Mouse (Mus musculus) common myeloid progenitor, adult 5-6 weeks (primary cell): ENCODE results near the gene Prss23. TPM values are rescaled to one million over a fixed set of nuclear protein-coding genes. Genes with fewer than 3 reads are reported as not detected.

ENCODE experiments used
- ATAC-seq: replicated peaks from 2 replicates; pipeline ENCODE4 v1.8.0; 2016; ENCODE audit warnings: low read depth, mild to moderate bottlenecking, moderate TSS enrichment, inconsistent platforms; ENCODE audit not compliant: poor library complexity, severe bottlenecking
- total RNA-seq: library from RNA; stranded (forward); fragments of 200-1000, 187-1606 nt; gene quantifications from 2 replicates; pipeline ENCODE4 v1.2.3, GENCODE M21; 2017

The Prss23 gene
- total RNA-seq, result not detected in 2 replicates

DNA sequence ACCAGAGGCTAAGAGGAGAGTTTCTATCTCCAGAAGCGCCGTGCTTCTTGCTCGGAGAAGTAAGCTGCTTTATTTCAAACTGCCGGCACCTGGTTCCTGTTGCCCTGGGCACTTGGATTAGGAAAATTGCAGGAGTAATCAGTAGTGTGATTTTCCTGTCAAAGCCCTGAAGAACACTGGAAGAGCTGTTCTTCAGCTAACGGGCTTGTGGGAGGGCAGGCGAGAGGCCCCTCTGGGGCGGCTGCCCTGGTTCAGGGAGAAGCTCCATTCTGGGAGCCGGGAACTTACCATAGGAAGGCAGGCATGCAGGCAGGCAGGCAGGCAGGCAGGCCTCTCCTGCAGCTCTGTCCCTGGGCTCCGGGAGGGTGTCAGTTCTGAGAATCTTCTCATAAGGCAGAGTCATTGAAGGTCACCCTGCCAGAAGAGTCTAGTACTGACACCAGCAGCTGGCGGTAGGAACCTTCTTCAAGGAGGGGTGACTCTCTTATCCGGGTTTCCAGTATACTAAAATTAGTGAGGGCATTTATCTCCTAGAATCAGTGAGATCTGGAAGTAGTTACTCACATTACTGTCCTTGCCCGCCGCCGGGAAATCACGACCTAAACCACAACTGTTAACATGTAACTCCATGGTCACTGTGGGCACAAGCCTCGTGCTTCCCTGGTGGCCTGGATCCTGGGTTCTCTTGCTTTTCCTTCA, at the start of gene Prss23:
Prss23 (minus strand) TSS at position 457 of the 699 bp plus-strand sequence.
- ATAC-seq, result no peak

DNA sequence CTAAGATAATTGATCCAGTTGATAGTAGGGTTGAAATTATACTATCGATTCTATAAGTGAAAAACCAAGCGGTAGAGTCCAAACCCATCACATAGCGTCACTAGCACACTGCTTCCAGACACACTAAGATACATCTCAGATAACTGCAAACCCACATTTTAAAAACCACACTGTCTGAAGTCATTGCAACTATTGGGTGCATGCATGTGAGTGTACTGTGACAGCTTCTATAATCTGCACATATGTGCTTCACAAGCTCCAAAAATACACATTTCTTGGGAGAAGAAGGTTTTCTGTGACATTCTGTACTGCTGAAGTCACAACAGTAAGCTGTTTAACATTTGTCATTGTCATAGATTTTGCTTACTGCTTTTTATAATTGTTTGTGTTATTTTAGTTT, 49.1 kb upstream of the Prss23 start:
- no peak for ATAC-seq

DNA sequence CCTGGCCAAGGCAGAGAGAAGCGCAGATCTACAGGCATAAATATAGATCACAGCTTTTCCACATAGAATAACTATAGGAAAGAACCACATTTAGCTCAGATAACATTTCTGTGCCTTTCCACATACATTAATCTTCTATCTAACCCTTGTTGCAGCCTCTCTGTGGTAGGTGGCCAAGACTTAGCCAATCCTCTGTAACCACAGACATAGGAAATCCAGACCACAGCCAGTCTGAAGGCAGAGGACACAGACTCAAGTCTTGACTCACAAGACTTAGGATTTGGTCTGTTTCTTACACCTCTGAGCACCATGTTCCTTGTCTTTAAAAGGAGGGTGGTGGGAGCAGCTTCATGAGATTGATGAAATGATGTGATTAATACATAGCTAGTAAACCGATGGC, 37.6 kb upstream of the Prss23 start:
- ATAC-seq, result 0 out of 2 replicates have a peak, but pooled peaks have one; percentile 45

DNA sequence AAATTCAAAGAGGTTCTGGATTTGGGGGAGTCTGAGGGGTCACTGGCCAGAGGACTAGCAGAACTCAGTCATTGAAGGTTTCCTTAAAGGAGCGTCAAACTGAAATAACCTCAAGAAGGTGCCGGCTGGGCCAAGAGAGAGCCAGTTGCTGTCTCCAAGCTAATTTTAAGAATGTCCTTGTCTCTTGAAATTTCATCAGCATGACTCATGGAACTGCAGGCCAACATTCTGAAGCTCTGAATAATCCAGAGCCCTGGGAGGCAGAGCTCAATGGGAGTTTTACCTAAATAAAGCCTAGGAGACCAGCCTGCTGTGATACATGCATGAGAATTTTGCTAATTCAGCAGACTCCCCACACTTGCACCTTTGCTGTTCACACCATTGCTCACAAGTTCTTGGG, 36.5 kb upstream of the Prss23 start:
- ATAC-seq, result no peak

- ATAC-seq, result no peak
Observed at GRCm38 (mm10) chr7:89562140-89562539, 35.2 kb upstream of the Prss23 start.

DNA sequence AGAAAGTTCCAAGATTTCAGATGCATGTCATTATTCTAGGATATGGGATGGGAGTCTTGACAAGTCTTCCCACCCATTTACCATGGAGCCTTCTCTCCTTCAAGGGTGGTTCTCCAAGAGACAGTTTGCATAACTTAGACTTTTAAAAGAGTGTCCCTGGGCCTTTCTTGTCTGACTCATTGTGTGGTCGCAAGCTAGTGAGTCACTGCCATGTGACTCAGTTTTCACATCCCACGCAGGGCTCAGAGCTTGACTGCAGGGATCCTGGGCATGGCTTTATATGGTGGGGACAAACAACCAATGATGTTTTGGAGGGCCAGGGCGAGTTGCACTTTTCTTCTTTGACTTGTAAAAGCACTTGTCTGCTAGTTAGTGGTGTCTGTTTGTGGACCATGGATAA, 34.0 kb upstream of the Prss23 start:
- no peak for ATAC-seq

GRCm38 (mm10) chr7:89559633-89560032, 32.6 kb upstream of the Prss23 start:
- no peak for ATAC-seq

DNA sequence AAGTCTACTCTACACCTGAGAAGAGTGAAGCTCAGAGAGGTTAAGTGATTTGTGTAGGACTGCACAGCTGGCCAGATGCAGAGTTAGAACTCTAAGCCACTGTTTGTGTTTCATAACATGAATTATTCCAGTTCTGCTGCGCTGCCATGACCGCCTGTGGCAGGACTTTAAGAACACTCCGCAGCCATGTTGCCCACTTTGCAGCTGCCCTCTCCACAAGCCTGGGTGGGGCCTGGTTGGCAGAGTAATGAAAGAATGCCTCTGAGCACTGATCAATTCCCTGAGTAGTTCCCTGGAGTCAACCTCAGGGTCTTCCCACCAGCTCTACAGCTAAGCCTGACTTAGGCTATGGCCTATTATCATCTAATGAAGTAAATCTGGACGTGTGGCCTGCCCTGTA, 32.1 kb upstream of the Prss23 start:
- no peak for ATAC-seq

DNA sequence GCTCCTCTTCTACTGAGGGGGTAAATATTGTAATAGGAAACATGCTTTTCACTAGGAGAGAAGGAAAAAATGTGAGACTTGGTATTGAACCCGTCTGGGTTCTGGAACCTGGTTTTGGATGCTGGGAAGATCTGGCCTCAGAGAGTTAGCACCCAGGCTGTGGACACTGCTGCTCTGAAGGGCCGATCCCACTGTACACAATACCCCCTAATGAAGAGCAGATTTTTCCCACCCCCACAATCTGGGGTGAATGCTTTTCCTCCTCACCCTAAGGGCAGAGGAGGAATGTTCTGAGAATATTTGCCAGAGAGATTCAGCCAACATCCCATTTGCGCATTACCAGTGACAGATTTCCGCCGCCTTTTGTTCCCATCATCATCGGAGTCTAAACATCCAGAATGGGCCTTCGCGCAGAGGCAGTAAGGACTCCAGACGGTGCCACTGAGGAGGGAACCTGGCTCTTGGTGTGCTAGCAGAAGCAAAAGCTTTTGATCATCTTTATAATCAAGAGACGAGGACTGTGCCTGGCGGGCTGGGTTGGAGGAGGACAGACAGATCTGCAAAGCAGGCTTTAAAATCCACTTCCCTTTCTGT, 31.6 kb upstream of the Prss23 start:
- no peak for ATAC-seq

- no peak for ATAC-seq
Observed at GRCm38 (mm10) chr7:89557056-89557455, 30.1 kb upstream of the Prss23 start.

GRCm38 (mm10) chr7:89556652-89557051, 29.7 kb upstream of the Prss23 start:
- no peak for ATAC-seq

- no peak for ATAC-seq
Observed at GRCm38 (mm10) chr7:89555170-89555569, 28.2 kb upstream of the Prss23 start.

- no peak for ATAC-seq
Observed at GRCm38 (mm10) chr7:89554068-89554467, 27.1 kb upstream of the Prss23 start.

DNA sequence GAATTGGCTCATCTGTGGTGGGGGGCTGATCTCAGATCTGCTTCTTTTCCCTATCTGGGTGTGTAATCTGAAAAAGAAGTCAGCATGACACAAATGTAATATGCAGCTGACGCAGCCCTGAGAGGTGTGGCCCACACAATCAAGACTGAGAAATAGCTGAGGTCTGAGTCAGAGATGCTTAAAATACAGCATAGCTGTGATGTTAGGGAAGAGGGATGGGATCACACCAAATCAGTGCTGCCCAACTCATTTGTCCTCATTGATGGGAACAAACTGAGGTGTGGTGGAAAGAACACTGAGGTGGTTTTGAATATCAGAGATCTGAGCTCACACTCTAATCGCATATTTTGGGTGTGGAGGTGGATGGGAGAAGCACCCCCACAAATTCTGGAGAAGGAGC, 14.0 kb upstream of the Prss23 start:
- ATAC-seq, result no peak

GRCm38 (mm10) chr7:89539391-89539790, 12.4 kb upstream of the Prss23 start:
- no peak for ATAC-seq

GRCm38 (mm10) chr7:89527430-89527856, 456 bp upstream of the Prss23 start:
- peak; percentile 72 for ATAC-seq

DNA sequence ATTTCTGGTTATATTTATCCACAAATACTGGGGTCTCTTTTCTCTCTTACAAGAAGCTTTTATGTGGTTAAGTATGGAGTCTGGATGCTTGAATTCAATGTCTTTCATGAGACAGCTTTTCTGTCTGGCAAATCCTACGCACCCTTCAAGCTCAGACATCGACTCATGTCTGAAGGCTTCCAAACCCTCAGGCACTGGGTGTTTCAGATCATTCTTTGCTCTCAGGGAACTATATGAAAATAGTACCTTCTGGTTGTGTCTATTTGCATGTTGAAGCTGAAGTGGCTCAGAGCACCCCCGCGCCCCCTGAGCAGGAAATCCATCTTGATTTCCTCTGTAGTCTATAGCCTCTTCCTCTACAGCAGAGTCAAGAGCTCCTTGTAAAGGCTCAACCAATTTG, 3.2 kb downstream of the Prss23 start:
- no peak for ATAC-seq

DNA sequence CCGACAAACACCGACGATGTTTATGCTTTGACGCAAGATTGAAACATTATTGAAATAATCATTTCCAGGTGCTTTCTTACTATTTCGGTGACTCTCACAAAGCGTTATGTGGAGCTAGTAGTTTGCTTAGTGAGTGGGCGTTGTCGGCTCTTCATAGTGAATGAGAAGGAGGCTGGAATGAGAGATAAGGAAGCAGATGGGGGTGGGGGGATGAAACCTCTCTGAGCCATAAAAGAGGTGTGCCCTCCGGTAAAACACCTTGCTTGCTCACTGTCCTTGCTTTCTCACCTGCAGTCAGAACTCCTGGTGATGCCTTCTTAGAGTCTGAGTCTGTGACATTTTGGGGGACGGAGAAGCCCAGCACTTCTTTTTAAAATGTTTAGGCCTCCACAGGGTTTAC, 4.8 kb downstream of the Prss23 start:
- no peak for ATAC-seq

DNA sequence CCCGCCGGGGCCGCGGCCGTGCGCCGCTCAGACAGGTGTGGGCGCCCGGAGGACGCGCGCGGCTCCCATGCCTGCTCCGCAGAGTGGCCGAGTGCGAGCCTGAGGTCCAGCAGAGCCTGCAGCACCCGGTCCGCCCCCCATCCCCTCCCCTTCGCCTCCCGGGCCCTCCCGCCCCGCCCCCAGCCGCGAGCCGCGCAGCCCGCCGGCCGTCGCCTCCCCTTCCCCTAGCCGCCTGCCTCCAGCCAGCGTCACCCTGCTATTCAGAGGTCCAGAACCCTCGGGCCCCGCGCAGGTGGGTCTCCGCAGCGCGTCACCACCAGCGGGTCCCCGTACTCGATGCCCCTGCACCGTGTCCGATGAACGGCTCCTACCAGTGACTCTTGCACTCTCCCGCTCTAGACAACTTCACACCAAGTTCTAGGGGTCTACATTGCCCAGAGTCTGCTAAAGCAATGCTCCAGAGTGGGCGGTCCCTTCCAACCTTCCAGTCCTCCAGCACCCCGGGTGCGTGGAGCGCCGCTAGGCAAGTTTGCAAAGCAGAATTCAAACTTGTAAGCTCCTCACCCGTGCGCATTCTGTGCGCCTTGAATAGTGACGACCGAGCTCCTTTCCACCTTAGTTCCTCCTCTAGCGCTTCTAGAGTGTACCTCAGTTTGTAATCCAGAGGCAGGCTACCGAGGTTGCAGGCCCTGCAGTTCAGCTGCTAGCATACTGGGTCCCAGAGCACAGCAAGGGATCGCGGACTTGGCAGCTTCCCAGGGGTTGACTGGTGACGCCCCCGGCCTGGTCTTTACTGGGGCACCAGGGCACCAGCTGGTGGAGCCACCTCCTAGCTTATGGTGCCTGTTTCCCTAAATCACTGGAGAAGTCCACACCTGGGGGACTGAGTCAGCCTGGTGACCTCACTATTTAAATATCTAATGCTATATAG, 9.3 kb downstream of the Prss23 start:
- peak; percentile 43 for ATAC-seq

DNA sequence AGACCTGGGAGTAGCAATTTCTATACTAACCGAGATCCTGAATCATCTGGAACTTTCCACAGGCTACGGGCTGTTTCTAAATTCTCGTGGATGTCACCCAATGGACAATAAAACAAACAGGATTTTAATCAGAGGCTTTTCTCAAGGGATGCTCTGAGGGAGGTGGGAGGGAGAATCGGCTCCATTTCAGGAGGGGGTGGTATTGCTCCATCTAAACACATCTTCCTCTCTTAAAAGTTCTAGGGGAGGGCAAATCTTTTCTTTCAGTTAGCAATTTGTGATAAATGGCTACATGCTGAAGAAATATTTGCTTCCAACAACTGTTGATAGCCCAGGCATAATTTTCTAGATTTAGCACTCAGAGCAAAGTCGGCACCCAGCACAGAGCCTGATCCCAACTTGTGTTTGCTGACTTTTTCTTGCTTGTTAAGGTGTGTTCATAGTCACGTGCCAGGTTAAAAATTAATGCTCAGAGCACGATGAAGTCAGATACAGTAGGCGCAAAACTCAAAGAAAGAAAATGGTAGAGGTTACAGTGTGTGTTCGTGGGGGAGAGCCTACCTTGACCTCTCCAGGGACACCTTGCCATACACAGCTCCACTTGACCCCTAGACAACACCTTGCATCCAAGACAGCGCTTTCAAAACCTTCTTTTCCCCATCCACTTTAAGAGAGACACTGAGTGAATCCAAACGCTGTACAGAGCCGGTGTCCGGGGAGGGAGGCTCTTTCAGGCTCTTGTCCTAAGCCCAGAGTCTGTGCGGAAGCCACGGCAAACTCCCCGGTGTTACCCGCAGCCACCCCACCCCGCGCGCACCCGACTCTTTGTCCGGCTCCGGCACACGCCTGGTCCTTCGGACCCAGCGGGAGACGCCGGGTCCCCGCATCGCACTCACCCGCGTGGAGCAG, 10.2 kb downstream of the Prss23 start:
- ATAC-seq, result no peak; the same call in 1 of the 2 replicates
